Mouse (Mus musculus) adrenal gland, postnatal 25 days (tissue): ENCODE results near the gene Megf8. TPM values are rescaled to one million over a fixed set of nuclear protein-coding genes. Genes with fewer than 3 reads are reported as not detected.

ENCODE experiments used
- DNase-seq: peaks from one replicate; pipeline ENCODE4 v3.0.0; 2021; ENCODE audit warnings: mixed read lengths
- long read RNA-seq: library from polyadenylated mRNA; stranded (forward); transcript quantifications from one replicate; pipeline ENCODE4 v2.0.0, GENCODE M21; 2021
- total RNA-seq: library from RNA; stranded (reverse); gene quantifications from 2 replicates; pipeline ENCODE4 v1.2.3, GENCODE M21; 2021

Megf8 gene
- total RNA-seq, result 56.9 and 77.1 TPM in 2 replicates
- long read RNA-seq, partial matches to known transcripts, result 39 of 40 reads
- long read RNA-seq, other reads (novel, unspliced or antisense), result 1 of 40 reads

- peak; percentile 91 for DNase-seq
Measured at GRCm38 (mm10) chr7:25316532-25317445, at the start of gene Megf8. Gene Megf8, plus strand, starts transcription at chr7:25317164.

- peak; percentile 94 for DNase-seq
Measured at GRCm38 (mm10) chr7:25267301-25267750, 49.6 kb upstream of the Megf8 start, which contains the start of gene Cic. Gene Cic, plus strand, starts transcription at chr7:25267704.

GRCm38 (mm10) chr7:25267751-25268463 is 49.1 kb upstream of the Megf8 start:
- DNase-seq, result peak; percentile 96

GRCm38 (mm10) chr7:25268588-25268987 is 48.4 kb upstream of the Megf8 start:
- DNase-seq, result no peak

GRCm38 (mm10) chr7:25269029-25269428 is 47.9 kb upstream of the Megf8 start:
- no peak for DNase-seq

- DNase-seq, result no peak
Measured at GRCm38 (mm10) chr7:25269545-25270271, 47.3 kb upstream of the Megf8 start.

- no peak for DNase-seq
Measured at GRCm38 (mm10) chr7:25270652-25271633, 46.0 kb upstream of the Megf8 start.

GRCm38 (mm10) chr7:25271651-25272444 is 45.1 kb upstream of the Megf8 start:
- DNase-seq, result no peak

- no peak for DNase-seq
Measured at GRCm38 (mm10) chr7:25272445-25273258, 44.3 kb upstream of the Megf8 start.

- no peak for DNase-seq
Measured at GRCm38 (mm10) chr7:25273259-25274241, 43.4 kb upstream of the Megf8 start.

GRCm38 (mm10) chr7:25274571-25274970 is 42.4 kb upstream of the Megf8 start:
- no peak for DNase-seq

GRCm38 (mm10) chr7:25274996-25275395 is 42.0 kb upstream of the Megf8 start:
- DNase-seq, result no peak

GRCm38 (mm10) chr7:25275555-25276298 is 41.2 kb upstream of the Megf8 start:
- DNase-seq, result no peak

- DNase-seq, result no peak
Measured at GRCm38 (mm10) chr7:25277405-25277804, 39.6 kb upstream of the Megf8 start.

GRCm38 (mm10) chr7:25277998-25278340 is 39.0 kb upstream of the Megf8 start:
- DNase-seq, result no peak

- peak; percentile 82 for DNase-seq
Measured at GRCm38 (mm10) chr7:25278341-25279075, 38.5 kb upstream of the Megf8 start.
